Mouse (Mus musculus): ENCODE results near the gene Rps10.

Gene Rps10

DNA sequence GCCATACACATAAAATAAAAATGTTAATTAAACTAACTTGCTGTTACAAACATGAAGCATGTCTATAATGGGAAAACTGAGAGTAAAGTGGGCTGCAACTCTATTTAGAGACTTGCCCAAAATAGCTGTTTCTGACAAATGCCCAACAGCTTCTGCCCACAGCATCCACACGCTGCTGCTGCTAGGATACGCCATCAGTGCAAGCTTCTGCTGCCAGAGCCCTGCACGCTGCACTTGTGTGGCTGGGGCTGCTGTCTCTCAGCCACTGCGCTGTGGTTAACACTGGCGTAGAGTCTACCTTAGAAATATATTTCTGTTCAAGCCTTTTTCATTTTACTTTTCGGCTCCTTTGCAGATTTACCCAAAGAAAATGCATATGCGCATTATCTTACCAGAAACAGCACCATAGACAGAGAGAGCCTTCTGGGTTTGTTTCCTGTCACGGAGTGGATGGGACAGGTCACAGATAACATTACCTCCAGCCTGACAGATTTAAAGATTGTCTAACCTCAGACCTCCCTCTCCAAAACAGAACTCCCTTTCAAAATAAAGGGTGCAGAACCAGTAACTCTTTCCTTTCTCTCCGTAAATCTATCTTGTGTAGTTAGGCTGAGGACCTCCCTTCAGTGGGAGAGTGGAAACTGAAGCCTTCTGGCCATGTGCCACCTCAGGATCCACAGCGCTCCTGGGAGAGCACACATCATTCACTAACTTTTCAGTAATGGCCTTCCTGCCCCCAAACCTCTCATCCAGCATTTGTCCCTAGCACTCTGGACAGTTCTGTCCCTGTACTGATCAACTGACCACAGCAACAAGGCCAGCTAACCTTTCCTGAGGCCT lies 25.6 kb downstream of the Rps10 start:
- DNase-seq = no peak

- DNase-seq = no peak
Observed at GRCm38 (mm10) chr17:27609576-27609975, 26.9 kb downstream of the Rps10 start.

- no peak for DNase-seq
Observed at GRCm38 (mm10) chr17:27603522-27604234, 32.8 kb downstream of the Rps10 start.

- no peak for DNase-seq
Observed at GRCm38 (mm10) chr17:27603036-27603435, 33.4 kb downstream of the Rps10 start.

GRCm38 (mm10) chr17:27600869-27601268 lies 35.6 kb downstream of the Rps10 start:
- no peak for DNase-seq

GRCm38 (mm10) chr17:27600286-27600685 lies 36.2 kb downstream of the Rps10 start:
- no peak for DNase-seq

DNA sequence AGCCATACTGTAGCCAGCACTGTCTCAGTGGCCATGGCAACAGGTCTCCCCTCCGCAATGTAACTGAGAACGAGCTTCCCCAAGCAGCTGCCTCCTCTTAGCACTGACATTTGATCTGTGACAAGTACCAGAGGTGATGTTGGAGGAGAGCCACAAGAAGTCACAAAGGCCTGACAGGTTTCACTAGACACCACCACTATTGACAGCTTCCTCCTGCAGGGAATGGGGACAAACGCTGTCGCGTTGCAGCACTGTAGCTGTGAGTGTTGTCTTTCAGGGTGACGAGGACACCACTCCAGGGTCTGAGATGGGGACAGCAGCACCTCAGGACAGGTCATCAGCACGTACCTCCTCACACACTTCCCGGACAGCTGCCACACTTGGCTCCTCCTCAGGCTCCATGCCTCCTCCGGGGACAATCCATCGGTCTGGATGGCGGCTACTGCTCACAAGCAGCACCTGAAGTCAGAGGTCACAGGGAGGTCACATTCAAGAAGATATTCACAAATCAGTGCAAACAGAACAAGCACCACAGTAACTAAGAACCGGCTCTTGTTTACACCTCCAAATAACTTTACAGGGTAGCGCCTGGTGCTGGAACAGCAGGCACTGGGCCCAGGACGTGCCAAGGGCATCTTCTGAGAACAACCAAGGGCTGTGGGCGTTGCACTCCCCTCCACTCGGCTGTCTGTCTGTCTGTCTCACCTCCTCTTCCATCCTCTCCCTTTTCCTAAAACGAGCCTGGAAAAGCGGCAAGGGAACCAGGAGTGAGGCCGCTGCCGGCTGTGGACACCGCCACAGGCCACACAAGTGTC lies 39.9 kb downstream of the Rps10 start:
- DNase-seq = no peak

DNA sequence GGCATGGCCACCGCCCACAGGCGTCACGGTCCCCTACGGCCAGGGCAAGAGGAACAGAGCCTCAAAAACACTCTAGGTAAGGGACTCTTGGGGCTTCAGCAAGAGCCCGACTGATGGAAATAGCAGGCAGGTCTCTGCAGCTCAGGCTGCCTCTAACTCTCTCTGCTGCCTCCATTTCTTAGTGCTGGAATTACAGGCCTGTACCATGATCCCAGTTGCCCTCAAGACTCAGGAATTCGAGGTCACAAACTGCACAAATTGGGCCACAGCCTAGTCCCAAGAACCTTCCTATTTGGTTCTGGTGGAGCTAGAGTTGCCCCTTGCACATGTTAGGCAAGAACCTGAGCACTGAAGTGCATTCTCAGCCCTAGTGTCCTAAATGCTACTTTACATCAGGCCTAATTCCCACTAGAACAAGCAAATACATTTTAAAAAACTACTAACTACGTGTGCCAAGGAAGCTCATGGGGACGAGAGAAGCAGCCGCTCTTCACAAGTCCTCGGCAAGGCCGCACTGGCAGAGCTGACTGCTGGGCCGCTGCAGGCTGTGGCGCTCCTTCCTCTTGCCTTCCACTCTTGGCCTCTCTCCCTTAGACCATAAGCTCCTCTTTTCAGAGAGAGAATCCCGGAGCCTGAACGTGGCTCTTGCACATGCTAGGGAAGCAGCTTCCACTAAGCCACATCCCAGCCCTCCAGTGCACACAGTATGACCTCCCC lies 40.7 kb downstream of the Rps10 start:
- DNase-seq = no peak

- no peak for DNase-seq
Observed at GRCm38 (mm10) chr17:27592565-27592910, 43.9 kb downstream of the Rps10 start.

DNA sequence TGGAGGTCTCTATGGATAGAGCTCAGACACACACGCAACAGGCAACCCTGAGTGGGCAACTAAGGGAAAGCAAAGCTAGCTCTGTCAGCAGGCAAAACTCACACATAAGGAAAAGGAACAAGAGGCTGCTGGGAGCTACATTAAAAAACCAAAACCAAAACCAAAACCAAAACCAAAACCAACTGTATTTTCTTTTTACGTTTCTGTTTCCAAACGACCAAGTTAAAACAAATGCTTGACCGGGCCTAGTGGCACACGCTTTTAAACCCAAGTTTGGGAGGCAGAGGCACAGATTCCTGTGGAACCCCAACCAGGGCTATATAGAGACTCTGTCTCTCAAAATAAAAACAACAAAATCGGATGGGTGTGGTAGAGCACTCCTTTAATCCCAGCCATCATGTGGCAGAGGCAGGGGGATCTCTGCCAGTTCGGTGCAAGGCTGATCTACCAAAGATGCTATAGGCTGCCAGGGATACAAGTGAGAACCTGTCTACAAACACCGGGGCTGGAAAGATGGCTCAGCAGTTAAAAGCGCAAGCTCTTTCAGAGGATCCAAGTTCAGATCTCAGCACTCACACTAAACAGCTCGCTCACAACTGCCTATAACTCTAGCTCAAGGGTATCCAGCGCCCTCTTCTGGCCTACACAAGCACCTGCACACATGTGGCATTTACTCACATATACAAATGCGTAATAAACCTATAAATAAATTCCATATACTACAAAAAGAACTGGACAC lies 44.5 kb downstream of the Rps10 start:
- no peak for DNase-seq

- no peak for DNase-seq
Observed at GRCm38 (mm10) chr17:27588231-27588630, 48.2 kb downstream of the Rps10 start.

GRCm38 (mm10) chr17:27587252-27587651 lies 49.2 kb downstream of the Rps10 start:
- DNase-seq = peak; percentile 71

- no peak for DNase-seq
Observed at GRCm38 (mm10) chr17:27586661-27587060, 49.8 kb downstream of the Rps10 start.

- no peak for DNase-seq
Observed at GRCm38 (mm10) chr17:27583185-27583894, 53.1 kb downstream of the Rps10 start.

Measured in kidney, adult 11 months (tissue).